ENCODE assay signal across 17 mouse cellular contexts in genomic region chr16:30471912-30472311, GRCm38 (mm10).
"Had no signal": no experiment of that assay in that cellular context is flagged by ENCODE, and none has a peak within 500 bp of the region (broad histone marks: within the 10 kb centered on the region; RNA-seq: fewer than 3 reads in every experiment).

No protein-coding gene starts in this region.

- ATAC-seq: liver, postnatal 0 days; midbrain, embryonic 16.5 days had no signal

- H3K27me3 ChIP-seq: kidney, embryonic 15.5 days; limb, embryonic 12.5 days; neural tube, embryonic 13.5 days had no signal

- H3K4me2 ChIP-seq: kidney, embryonic 15.5 days; limb, embryonic 12.5 days; liver, embryonic 13.5 days; midbrain, embryonic 11.5 days; neural tube, embryonic 13.5 days had no signal

- DNase-seq: kidney, adult 11 months; kidney, postnatal 25 days; layer of hippocampus, adult 9-11 months; liver; liver, embryonic 13.5 days; liver, postnatal 0 days; retina, postnatal 1 day; right cerebral cortex, postnatal 4 days; thymus, adult 18-20 months; thymus, postnatal 14 days had no signal

- H3K9ac ChIP-seq: kidney, embryonic 15.5 days; limb, embryonic 12.5 days; liver, embryonic 13.5 days; liver, postnatal 0 days; neural tube, embryonic 13.5 days had no signal

- H3K4me3 ChIP-seq: kidney, embryonic 15.5 days; limb, embryonic 12.5 days; liver, embryonic 13.5 days; megakaryocyte, embryonic 14.5 days; neural tube, embryonic 13.5 days had no signal

- H3K4me1 ChIP-seq: limb, embryonic 12.5 days; liver, embryonic 13.5 days; megakaryocyte, embryonic 14.5 days had no signal

- H3K27ac ChIP-seq: limb, embryonic 12.5 days; liver, embryonic 13.5 days; macrophage; neural tube, embryonic 13.5 days had no signal

- H3K36me3 ChIP-seq: kidney, embryonic 15.5 days; limb, embryonic 12.5 days; liver, embryonic 13.5 days; neural tube, embryonic 13.5 days had no signal
